Mouse (Mus musculus): ENCODE measurements around the gene Hck.
A peak's percentile ranks its signal among the peaks of the same experiment; 100 is the strongest.

Gene Hck

DNA sequence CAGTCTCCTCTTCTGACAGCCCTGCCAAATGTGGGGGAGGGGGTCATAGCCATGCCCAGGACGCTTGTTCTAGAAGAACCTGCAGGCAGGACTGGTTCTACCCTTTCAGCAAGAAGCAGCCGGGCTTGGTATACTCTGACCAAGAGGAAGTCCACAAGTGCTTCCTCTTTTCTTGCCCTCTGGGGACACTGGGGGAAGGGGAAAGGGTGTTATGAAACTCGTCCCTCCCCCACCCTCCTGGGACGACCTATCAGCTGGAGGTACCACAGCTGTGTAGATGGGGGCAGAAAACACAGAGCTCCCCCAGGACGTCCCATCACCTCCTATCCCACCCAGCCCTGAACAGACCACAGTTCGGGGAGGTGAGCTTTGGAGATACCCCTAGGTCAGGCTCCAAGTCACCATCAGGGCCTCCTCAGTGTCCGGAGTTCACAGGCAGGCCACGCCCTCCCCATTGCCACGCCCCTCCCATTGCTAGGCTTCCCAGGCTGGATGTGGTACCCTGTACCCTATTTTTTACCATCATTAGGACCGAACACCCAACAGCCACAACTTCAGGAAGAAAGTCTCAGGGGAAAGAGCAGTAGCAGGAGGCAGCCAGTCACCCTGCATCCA lies 17.6 kb upstream of the Hck start:
- DNase-seq (ENCODE audit: low spot score in 2 of 2) = no peak

DNA sequence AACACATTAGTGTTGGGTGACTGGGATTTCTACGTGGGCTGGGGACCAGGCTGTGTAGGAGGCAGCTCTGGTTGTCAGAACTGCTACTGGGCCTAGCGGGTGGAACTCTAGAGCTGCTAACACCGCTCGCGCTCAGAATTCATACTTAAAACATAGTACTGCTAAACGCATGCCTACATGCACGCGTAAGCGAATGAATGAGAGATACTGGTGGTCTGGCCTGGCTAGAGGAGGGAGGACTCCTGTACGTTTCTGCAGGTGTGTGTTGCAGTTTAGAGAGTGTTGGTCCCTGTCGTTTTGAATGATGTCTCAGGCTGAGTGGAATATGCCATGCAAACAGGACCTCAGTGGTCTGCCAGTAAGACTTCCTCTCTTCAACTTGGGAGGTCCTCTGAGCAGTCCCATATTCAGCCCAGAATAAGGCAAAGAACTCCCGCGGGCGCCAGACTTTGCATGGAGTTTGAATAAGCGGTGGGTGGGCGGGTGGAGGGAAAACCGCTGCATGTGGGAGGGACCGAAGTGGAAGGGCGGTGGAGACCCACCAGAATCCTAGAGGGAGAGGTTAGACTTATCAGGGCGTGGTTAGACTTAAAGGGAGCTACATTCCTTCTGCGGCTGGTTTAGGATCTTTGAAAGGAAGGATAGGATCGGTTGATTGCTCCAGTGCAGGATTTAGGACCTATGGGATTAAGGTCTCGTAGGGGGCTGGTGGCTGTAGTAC lies 1.1 kb upstream of the Hck start:
- peak in 1 of 2 experiments; percentile 49 for DNase-seq (ENCODE audit: low spot score in 2 of 2)

DNA sequence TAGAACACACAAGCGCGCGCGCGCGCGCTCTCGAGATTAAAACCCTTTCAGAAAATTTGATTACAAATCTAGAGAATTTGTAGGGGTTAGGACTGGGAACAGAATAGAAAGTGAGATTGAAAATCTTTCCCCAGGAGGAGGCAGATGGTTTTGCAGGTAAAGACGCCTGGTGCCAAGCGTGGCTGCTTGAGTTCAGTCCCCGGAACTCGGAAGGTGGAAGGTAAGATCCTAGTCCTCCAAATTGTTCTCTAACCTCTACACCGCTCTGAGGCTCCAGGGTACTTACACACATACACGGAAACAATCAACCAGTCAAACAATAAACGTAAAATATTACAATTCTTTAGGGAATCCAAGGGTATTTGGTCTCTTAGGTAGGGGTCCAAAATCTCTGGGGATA lies 466 bp upstream of the Hck start:
- peak in 1 of 2 experiments; percentile 49 for DNase-seq (ENCODE audit: low spot score in 2 of 2)

DNA sequence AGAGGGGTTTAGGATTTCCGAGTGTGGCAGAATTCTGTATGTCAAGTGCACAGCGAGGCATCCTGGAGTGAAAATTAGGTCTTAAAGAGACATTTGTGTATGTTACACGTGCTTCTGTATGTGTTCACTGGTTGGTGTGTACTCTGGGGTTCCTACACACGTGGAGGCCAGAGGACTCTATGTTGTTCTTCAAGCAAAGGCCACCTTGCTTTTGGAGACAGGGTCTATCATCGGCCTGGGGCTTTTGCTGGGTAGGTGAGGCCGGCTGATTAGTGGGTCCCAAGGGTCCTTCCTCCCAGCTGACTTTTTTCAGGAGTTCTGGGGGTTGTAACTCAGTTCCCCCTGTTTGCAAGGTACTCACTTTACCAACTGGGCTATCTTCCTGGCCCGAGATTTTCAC lies 1.3 kb downstream of the Hck start:
- peak in 1 of 2 experiments; percentile 47 for DNase-seq (ENCODE audit: low spot score in 2 of 2)

DNA sequence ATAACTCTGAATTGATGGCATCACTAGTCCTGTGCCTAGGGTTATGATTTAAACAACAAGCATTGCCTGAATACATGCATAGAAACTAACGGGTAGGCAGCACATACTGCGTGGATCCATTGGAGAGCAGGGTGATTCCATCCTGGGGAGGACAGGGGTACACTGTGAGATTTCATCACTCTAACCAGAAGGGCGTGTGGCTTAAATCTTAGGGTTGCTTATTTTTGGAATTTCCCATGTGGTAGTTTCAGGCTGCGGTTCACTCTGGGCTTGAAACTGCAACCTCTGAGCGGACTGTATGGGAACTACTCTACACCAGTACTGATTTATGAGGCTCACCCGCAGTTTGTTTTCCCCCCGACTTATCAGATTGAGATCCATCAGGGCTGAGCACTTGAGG lies 3.0 kb downstream of the Hck start:
- DNase-seq (ENCODE audit: low spot score in 2 of 2) = peak in 1 of 2 experiments; percentile 29

DNA sequence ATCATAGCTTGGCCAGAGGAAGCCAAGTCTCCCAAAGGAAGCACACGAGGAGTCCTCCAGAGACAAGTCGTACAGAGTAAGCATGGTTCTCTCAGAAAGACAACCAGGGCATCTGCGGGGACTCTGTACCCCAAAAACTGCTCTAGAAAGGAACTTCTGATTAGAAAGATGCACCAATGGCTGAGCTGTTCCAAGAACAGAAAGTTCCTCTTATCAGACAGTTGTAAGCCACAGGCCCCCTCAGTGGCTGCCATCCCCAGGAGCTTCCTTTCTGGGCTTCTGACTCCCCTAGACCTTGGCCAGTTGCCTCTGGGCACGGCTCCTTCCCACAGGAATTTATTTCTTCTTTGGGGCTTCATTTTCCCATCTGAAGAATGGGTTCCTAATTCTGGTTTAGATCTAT lies 7.4 kb downstream of the Hck start:
- DNase-seq (ENCODE audit: low spot score in 2 of 2) = peak in 1 of 2 experiments; percentile 26

DNA sequence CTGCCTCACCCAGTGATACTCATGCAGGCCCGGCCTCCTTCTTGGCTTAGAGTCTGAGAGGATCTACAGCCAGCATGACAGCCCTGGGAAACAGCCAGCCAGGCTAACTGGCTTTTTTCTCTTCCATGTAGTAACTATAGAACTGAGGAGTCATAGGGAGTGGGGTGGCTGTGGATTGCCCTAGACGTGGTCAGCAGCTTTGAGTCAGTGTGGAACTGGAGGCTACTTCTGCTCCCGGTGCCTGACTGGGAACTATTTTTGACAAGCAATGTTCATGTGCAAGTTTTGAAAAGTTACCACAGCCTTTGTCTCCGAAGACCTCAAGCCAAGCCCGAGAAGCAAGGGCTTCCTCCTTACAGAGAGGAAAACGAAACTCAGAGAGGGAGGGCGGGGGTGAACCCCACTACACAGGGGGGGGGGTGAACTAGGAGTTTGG lies 8.8 kb downstream of the Hck start:
- DNase-seq (ENCODE audit: low spot score in 2 of 2) = peak; percentile 22 to 58

DNA sequence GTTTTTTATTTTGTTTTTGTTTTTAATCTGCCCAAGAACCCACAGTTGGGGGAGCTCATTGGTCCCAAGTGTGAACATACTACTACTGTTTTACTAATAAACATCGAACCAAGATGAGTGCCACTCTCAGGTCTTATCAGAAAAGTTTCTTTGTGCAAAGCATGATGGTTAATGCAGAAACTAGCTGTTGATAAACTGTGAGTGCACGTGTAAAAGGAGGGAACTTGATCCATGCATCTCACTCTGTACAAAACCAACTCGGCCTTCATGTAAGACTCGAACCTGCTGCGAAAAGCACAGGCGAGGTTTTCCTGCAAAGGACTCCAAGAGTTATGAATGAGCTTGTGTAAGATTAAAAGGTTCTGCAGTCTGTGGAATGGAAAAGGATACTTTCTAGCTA lies 11.2 kb downstream of the Hck start:
- no peak for DNase-seq (ENCODE audit: low spot score in 2 of 2)

DNA sequence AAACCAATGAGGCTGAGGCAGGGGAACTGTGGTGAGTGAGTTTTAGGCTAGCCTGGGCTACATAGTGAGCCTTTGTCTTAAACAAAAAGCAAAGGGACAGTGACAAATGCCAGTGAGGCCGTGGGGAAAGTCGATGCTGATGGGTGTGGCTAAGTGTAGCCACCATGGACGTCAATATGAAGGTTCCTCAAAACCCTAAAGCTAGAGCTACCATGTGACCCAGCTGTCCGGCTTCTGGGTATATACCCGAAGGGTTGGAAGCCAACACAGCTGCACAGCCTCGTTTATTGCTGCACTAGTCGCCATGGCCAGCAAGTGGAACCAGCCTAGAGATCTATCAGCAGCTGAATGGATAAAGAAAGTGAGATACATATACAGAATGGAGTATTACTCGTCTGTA lies 11.9 kb downstream of the Hck start:
- no peak for DNase-seq (ENCODE audit: low spot score in 2 of 2)

DNA sequence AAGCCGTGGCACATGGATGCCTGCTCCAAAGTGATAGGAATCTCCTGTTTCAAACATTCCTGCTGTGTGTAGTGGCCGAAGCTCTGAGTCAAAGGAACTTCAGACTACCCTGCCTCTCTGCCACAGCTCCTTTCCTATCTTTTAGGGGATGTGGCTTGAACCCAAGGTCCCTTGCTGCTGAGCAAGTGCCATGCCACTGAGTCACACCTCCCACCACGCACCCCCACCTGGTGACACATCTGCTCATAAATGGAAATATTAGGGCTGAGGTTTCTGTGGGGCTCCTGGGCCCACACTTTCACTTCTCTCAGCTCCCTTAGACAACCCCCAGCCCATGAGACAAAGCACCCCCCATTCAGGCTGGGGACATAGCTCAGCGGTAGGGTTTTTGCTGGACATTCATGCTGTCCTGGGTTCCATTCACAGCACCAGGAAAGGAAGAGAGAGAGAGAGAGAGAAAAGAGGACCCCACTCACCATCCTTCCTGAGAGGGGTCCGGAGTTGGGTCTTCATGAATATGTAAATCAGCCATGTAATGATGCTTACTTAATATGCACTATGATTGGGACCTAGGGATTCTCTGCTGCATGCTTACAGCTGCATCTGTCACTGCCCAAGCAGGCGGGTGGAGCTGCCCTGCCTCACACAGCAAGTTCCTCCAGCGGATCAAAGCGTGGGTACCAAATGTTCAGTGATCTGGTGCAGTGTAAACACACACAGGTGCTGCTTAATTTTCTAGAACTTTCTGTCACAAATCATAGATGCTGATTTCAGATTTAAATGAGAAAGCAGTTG lies 13.8 kb downstream of the Hck start:
- DNase-seq (ENCODE audit: low spot score in 2 of 2) = no peak

DNA sequence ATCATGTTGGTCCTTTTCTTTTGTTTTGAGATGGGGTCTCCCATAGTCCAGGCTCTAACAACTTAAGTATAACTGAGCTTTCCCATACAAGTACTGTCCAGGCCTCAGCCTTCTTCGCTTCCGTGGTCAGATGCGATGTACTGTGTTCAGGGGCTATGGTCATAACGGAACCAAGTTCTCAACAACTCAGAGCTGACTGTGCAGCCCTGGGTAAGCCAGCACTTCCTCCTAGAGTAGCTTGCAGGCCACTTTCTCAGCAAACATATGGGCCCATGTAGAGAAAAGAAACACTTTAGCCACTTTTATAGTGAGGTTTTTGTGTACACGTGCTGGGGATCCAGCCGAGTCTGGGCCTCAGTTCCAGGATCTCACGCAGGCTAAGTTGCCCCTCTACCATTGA lies 14.4 kb downstream of the Hck start:
- DNase-seq (ENCODE audit: low spot score in 2 of 2) = no peak

DNA sequence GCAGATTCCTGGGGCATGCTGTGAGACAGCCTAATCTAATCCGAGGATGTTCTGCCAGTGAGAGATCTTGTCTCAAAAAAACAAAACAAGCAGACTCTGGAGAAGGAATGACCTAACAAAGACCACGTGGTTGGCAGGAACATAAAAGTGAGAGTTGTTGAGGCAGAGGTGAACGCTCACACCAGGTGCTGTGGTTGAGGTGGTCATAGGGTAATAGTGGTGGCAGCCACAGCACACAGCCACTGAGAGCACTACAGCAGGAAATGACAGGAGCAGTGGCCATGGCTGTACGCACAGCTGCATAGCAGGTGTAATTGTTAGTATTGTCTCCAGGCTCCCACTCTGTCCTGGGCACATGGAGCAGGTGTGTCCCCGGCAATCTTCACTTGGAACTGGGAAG lies 17.6 kb downstream of the Hck start:
- no peak for DNase-seq (ENCODE audit: low spot score in 2 of 2)

DNA sequence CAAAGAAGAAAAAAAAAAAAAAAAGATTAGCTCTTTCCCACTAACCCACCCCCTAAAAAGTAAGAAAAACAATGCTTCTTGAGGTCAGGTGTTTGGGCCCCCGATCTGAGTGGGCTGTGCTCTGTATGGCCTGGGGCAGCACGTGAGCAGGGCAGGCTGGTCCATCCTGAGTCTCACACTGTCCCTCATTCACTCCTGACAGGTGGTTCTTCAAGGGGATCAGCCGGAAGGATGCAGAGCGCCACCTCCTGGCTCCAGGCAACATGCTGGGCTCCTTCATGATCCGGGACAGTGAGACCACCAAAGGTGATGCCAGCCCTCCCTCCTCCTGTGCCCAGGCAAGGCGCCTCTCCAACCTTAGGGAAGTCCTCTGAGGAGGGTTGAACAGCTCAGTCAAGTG lies 22.8 kb downstream of the Hck start:
- DNase-seq (ENCODE audit: low spot score in 2 of 2) = no peak

DNA sequence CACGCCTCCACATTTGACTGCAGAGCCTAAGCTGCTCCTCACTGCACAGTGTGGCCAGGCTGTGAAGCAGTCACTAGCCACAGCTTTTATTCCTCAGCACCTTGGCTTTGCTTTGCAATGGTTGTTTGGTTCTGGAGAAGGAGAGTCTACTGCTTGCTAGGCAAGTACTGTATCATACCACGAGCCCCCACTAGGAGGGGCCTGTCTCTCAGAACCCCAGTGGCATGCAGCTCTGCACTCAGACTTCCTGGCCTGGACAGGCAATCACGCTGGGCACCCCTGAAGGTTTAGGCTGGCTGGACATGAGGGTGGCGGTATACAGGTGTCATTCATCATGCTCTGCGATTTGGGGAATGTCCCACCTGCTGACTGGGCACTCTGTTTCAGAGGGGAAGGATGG lies 26.0 kb downstream of the Hck start:
- no peak for DNase-seq (ENCODE audit: low spot score in 2 of 2)

DNA sequence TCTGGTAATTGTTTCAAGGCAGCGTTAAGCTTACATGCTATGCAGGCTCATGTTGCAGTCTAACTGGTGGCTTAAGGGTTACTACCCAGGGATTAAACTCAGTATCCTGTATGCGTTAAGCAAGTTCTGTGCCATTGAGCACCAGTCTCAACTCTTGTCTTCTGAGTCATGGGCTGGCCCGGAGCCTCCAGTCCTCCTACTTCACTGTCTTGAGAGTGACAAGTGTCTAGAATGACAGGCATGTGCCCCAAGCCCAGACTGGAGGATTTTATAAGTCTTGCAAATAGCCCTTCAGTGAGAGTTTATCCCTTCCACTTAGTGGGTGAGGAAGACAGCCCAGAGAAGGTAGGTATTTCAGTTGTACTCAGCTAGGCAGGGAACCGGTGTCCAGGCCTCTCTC lies 27.9 kb downstream of the Hck start:
- DNase-seq (ENCODE audit: low spot score in 2 of 2) = no peak

DNA sequence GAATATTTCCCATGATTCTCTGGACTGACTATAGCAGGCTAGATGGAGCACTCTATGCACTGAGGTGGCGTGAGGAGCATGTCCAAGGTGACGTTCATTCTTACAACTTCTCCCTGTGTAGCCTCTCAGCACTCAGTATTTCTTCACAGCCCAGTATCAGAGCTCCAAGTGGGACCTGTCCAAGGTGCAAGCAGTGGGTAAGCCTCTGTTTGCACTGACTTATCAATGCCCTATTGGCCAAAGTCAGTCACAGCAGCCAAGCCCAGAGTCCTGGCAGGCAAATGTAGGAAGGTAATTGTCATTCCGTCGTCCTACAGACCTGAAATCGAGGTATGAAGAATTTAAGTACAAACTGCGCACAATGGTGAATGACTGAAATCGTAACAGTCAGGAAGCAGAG lies 30.9 kb downstream of the Hck start:
- no peak for DNase-seq (ENCODE audit: low spot score in 2 of 2)

DNA sequence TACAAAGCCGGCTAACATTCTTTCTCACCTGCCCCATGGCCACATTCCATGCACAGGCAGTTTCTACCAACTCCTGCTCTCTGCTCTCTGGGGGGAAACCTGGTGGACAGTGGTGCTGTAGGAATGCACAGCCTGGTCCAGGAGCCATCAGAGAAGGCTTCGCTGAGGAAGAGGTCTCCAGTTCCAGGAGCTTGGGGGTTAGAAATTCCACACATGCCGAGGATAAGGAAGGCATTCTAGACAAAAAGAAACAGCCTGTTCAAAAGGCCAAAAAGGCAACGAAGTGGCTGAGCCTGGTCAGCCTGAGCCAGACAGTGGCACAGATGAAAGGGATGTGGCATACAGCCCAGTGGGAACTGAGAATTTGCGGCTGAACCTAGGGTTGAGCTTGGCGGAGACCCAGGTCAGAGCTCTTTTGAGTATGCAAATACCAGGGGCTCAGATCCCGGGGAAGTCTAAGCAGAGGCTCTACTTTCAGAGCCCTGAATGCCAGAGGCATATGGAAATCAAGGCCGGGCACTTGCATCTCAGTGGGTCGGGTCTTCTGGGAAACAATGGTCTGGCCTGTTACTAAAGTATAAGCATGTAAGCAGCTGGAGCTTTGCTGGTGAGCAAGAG lies 31.8 kb downstream of the Hck start:
- no peak for DNase-seq (ENCODE audit: low spot score in 2 of 2)

DNA sequence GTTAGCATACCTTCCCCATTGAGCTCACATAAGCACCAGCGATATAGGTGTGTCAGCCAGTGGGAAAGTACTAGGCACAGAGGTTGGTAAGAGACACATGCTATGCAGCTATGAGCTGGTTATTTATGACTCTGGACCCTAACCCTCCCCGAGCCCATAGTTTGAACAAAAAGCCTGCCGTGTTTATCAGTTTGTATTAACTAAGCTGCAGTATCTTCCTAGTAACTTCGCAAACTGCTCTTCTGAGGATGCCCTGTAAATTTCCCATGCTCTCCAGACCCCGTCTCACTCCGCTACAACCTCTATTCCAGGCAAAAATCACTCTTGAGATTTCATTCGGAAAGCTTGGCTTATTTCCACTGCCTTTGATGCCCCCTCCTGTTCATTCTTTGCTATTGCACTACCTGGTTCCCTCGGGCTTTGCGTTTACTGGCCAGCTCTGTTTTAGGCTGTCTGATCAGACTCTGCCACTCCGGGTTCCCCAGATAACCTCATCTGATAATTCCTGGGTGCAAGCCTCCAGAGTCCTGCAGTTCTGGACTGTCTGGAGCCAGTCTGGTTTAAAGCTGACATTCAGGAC lies 34.4 kb downstream of the Hck start:
- DNase-seq (ENCODE audit: low spot score in 2 of 2) = no peak

DNA sequence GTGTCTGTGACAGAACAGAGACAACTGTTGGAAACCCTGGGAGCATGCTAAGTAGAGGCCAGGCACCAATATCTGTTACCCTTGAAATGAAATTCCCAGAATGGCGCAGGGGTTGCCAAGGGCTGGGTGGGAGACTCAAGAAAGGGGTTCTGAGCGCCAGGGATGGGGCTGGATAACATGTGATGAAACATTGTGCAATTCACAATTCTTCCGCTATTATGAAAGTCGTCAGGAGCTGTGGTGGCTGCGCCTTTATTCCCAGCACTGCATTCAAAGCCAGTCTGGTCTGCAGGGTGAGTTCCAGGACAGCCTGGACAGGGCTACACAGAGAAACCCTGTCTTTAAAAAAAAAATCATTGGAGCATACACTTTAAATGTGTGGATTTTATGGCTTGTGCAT lies 37.1 kb downstream of the Hck start:
- DNase-seq (ENCODE audit: low spot score in 2 of 2) = no peak

DNA sequence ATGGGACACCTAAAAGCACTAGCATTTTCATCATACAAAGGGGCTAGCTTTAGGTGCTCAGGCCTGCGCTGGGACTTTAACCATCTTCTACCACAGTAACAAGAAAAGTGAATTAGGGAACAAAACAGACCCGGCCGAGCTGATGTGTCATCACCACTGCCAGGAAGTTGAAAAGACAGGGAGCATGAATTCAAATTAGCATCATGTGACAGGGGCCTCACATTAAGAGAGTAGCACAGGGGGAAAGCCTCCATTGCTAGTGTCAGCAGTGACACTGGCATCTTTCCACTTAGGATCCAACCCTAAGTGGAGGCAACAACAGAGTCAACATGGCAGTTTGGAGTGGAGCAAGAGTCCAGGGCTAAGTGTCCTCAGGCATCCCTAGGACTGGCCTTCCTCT lies 39.0 kb downstream of the Hck start:
- DNase-seq (ENCODE audit: low spot score in 2 of 2) = no peak

DNA sequence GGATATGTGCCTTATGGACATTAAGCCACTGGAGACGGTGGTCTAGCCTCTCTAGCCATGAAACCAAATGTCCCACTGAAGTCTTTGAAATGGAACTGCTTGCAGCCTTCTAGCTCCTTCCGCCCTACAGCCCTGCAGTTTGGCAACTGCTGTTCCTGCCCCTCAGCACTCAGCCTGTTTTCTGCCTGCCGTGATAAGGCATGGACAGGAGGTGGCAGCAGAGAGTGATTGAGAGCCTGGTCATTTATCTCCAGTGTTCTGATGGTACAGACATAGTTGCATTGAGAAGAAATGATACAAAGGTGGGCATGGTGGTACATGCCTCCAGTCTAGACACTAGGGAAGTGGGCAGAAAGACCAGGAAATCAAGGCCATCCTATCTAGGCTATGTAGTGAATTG lies 39.4 kb downstream of the Hck start:
- DNase-seq (ENCODE audit: low spot score in 2 of 2) = peak; percentile 38 to 77

DNA sequence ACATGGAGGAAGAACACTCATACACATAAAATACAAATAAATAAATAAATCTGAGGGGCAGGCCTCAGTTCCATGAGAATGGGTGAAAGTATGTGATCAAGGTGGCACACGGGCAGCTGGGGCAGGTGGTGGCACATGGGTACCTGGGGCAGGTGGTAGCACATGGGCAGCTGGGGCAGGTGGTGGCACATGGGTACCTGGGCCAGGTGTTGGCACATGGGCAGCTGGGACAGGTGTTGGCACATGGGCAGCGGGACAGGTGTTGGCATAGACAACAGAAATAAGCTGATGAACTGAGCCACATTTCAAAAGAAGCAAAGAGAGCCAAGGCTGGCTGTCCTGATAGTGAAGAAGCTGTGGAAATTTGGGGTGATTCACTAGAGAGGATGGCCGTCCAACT lies 41.5 kb downstream of the Hck start:
- no peak for DNase-seq (ENCODE audit: low spot score in 2 of 2)

Data from urinary bladder, postnatal 4 days (tissue).